Mouse (Mus musculus) bone marrow macrophage, adult 2 months (primary cell): Measurements from ENCODE around the gene Acer3. TPM values are rescaled to one million over a fixed set of nuclear protein-coding genes. Genes with fewer than 3 reads are reported as not detected.

Experiments used
- H3K27ac ChIP-seq: 2 replicates; pipeline ENCODE4 v1.5.1; 2012; ENCODE audit warnings: low read depth, low read length; ENCODE audit not compliant: insufficient read depth
- H3K4me1 ChIP-seq: 2 replicates; pipeline ENCODE4 v1.6.1; 2012; ENCODE audit warnings: low read length; ENCODE audit not compliant: control insufficient read depth, insufficient read depth
- H3K4me3 ChIP-seq: 2 replicates; pipeline ENCODE4 v1.5.1; 2012; ENCODE audit warnings: mild to moderate bottlenecking, low read length, moderate library complexity; ENCODE audit not compliant: insufficient read depth
- CTCF ChIP-seq: IDR thresholded peaks from 2 replicates; pipeline ENCODE4 v1.5.1; 2012; ENCODE audit warnings: low read depth, mild to moderate bottlenecking, low read length, moderate library complexity
- POLR2A ChIP-seq: IDR thresholded peaks from 2 replicates; pipeline ENCODE4 v1.6.1; 2012; ENCODE audit warnings: mild to moderate bottlenecking, low read depth, low read length, borderline replicate concordance
- polyA plus RNA-seq: library from polyadenylated mRNA; stranded (reverse); fragments of >200 nt; gene quantifications from 2 replicates; pipeline ENCODE4 v1.2.4, GENCODE M21; 2012; ENCODE audit not compliant: missing spikeins, insufficient read depth, insufficient read length

Gene Acer3
- polyA plus RNA-seq, 1 experiment, result 73.6 TPM

GRCm38 (mm10) chr7:98177071-98177485 lies 143.9 kb downstream of the Acer3 start:
- H3K27ac ChIP-seq, result no peak overlapping the region
- TF ChIP-seq POLR2A, result no peak
- TF ChIP-seq CTCF, result no peak
- H3K4me3 ChIP-seq, result no peak overlapping the region
- H3K4me1 ChIP-seq, result peaks cover 22% of the 10 kb centered on the region

GRCm38 (mm10) chr7:98176322-98177070 lies 144.5 kb downstream of the Acer3 start:
- H3K27ac ChIP-seq, result no peak overlapping the region
- peaks cover 28% of the 10 kb centered on the region for H3K4me1 ChIP-seq
- no peak for TF ChIP-seq CTCF
- TF ChIP-seq POLR2A, result no peak
- no peak overlapping the region for H3K4me3 ChIP-seq

- Histone ChIP-seq H3K27ac (no peak overlapping the region), H3K4me1 (peaks cover 35% of the 10 kb centered on the region), H3K4me3 (no peak overlapping the region)
- TF ChIP-seq POLR2A (no peak), CTCF (no peak)
Measured at GRCm38 (mm10) chr7:98174883-98175755, 145.9 kb downstream of the Acer3 start.

- Histone ChIP-seq H3K4me3 (no peak overlapping the region), H3K27ac (no peak overlapping the region), H3K4me1 (peaks cover 29% of the 10 kb centered on the region)
Measured at GRCm38 (mm10) chr7:98173408-98173807, 147.6 kb downstream of the Acer3 start.

GRCm38 (mm10) chr7:98172661-98173060 lies 148.3 kb downstream of the Acer3 start:
- Histone ChIP-seq H3K4me3 (no peak overlapping the region), H3K27ac (no peak overlapping the region), H3K4me1 (peaks cover 28% of the 10 kb centered on the region)
- no peak for TF ChIP-seq POLR2A
- TF ChIP-seq CTCF, result no peak

More at GRCm38 (mm10) chr7:98173408-98173807, 147.6 kb downstream of the Acer3 start:
- TF ChIP-seq POLR2A, result no peak
- TF ChIP-seq CTCF, result no peak

GRCm38 (mm10) chr7:98171141-98172073 lies 149.6 kb downstream of the Acer3 start:
- TF ChIP-seq POLR2A (no peak), CTCF (no peak)
- Histone ChIP-seq H3K27ac (peak overlapping the region; percentile 85), H3K4me3 (peak overlapping the region; percentile 24), H3K4me1 (peaks cover 25% of the 10 kb centered on the region)

- H3K4me3 ChIP-seq, result no peak overlapping the region
- peak overlapping the region; percentile 50 for H3K27ac ChIP-seq
- no peak for TF ChIP-seq POLR2A
- TF ChIP-seq CTCF, result no peak
- H3K4me1 ChIP-seq, result peaks cover 21% of the 10 kb centered on the region
Measured at GRCm38 (mm10) chr7:98164999-98165528, 155.9 kb downstream of the Acer3 start.

- Histone ChIP-seq H3K4me1 (peaks cover 21% of the 10 kb centered on the region), H3K27ac (peak overlapping the region; percentile 48), H3K4me3 (no peak overlapping the region)
- TF ChIP-seq POLR2A (no peak), CTCF (no peak)
Measured at GRCm38 (mm10) chr7:98164382-98164998, 156.5 kb downstream of the Acer3 start.
